Mouse (Mus musculus) adrenal gland, postnatal 14 days (tissue): ENCODE measurements around the gene Slc38a7. TPM values are rescaled to one million over a fixed set of nuclear protein-coding genes. Genes with fewer than 3 reads are reported as not detected.
A peak's percentile ranks its signal among the peaks of the same experiment; 100 is the strongest.
"Not testable (repeated sequence)": the region's sequence is repeated elsewhere in the genome, so short reads cannot be mapped to it uniquely, and the experiment has no call there.

Experiments
- DNase-seq: peaks from one replicate; pipeline ENCODE4 v3.0.0; 2021; ENCODE audit warnings: mixed read lengths
- total RNA-seq: library from RNA; stranded (reverse); gene quantifications from 2 replicates; pipeline ENCODE4 v1.2.3, GENCODE M21; 2021

Gene Slc38a7
- total RNA-seq, 1 experiment from 2014 or later, result 13.3 TPM

- no peak for DNase-seq
These were observed 3.0 kb downstream of the Slc38a7 start for GRCm38 (mm10) chr8:95850326-95850725.

DNA sequence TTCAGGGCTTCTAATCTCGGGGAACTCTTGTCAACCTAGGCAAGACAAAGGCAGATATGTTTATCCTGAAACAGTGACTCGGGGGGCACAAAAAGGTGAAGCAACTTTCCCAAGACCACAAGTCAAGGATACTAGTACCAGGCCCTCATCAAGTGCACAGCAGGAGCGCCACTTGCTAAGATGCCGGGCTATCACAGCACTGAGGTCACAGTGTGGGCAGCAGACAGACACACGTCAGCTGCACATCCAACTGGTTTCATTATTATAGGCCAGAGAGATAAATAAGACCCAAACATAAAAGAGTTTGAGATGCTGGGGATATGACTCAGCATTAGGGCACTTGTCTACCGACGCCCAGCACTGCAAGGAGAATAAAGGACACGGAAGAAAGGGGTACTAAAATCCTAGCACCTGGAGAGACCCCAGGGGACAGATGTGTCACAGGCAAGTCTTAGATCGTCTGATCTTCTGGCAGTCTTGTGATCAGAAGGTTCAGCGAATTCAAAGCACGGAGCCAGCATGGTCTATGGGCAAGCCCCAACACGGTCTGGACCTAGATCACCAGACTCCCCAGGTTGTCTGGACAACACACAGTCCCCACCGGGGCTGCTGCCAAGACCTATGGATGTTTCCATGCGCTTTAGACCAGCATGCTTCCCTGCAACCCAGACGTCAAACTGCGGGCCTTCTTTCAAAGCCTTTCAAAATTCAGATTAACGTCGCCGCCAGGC is 4.4 kb downstream of the Slc38a7 start:
- DNase-seq, result no peak

- DNase-seq, result no peak
These were observed 5.2 kb downstream of the Slc38a7 start for GRCm38 (mm10) chr8:95848061-95848551.

DNA sequence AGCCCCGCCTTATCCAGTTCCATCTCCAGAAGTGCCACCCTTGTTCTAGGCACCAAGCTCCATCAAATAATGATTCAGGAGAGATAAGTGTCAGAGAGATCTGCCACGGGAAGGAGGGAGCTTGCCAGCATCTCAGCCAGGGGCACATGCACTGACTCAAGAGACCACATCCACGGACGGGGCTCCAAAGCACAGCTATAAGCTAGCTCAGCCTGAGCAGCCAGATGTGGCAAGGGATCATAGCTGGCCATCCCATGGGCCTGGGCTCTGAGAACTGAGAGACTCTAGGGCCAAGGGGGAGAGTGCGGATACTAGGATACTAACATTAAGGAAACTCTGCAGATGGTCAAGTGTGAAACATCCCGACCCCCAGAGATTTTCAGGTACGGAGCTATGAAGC is 8.3 kb downstream of the Slc38a7 start:
- DNase-seq, result no peak

DNA sequence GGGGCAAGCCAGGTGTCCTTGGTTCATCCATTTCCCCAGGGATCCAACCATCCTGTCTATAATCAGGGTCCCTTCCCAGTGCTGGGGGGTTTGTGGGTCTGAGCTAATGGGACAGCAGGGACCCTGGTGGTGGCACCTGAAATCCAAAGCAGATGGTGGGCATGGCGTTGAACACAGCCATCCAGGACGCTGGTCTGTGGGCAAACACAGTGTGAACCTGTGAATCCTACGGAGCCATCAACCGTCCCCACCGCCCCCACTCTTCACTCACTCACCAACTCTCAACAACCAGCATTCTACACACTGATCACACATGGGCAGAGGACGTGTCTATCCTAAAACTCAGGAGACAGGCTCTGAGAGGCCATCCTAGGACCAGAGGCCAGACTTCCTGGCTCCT is 9.4 kb downstream of the Slc38a7 start:
- no peak for DNase-seq

GRCm38 (mm10) chr8:95841436-95841835 is 11.9 kb downstream of the Slc38a7 start:
- no peak for DNase-seq

- DNase-seq, result no peak
These were observed 14.1 kb downstream of the Slc38a7 start for GRCm38 (mm10) chr8:95839289-95839688.

- DNase-seq, result no peak
These were observed 16.1 kb downstream of the Slc38a7 start for GRCm38 (mm10) chr8:95837266-95837665.

DNA sequence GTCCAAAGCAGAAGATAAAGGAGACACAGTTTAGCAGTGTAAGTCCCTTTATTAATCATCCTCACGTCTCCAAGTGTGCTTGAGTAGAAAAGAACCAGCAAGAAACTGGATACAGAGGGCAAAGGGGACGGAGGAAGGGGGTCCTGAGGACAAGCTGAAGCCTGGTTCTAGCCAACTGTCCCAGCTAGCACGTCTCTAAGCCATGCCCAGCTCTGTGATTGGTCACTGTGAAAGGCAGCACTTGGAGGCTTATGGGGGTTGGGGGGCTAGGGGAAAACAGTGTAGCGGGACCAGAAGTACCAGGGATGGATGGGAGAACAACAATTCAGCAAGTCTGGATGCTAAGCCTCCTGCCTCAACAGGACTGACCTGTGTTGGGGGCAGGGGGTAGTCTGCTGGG is 17.4 kb downstream of the Slc38a7 start:
- DNase-seq, result no peak

GRCm38 (mm10) chr8:95833435-95833984 is 19.8 kb downstream of the Slc38a7 start:
- DNase-seq, result no peak

DNA sequence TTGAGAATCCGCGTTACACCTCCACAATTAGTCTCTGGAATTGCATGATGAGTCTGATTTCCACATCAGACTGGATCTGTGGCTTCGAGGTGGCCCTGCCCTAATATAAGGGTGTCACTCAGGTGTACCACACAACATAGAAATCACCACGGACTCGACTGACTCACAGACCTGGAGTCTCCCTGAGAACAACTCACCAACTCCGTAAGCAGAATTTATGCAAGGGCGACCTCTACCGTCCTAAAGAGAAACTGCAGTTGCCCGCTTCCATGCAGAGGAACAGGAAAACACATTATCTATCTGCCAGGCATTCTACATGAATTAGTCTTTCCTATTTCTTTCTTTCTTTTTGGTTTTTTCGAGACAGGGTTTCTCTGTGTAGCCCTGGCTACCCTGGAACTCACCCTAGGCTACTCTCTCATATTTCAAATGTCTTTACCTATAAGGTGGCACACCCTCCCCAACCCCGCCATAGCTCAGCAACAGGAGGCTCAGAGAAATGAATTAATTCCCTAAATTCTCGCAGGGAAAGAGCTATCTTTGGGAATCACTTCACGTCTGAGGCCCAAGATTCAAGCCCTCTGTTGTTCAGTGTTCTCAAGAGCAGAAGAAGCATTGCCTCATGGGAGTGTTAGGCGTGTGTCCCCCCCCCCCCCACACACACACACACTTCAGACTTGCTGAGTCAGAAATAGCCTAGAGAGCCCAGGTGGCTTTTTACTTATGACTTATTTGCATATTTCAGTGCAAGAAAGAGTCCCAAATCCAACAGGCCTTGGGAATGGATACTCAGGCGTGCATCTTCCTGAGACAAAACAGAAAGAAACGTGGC is 20.5 kb downstream of the Slc38a7 start:
- DNase-seq, result peak; percentile 87

DNA sequence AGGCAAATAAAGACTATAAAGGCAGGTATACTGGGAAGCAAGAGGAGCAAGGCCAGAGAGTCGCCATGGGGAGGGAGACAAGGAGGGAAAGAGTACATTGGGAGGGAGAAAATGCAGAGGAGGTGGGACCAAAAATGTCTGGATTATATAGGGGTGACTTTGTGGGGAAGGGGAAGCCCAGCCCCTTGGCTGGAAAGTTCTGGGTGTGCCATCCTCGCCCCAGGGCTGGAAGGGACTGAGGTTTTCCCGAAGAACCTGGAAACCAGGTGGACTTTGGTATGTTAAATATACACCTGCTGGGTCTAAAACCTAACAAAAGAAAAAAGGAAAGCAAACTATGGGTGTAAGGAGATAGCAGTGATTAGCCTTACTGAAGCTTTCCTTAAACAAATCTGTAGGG is 23.2 kb downstream of the Slc38a7 start:
- DNase-seq, result no peak

- DNase-seq, result not testable (repeated sequence)
These were observed 28.2 kb downstream of the Slc38a7 start, which contains the start of gene Sap18b for GRCm38 (mm10) chr8:95825162-95825561. Gene Sap18b (plus strand): TSS chr8:95825346.

GRCm38 (mm10) chr8:95822699-95823098 is 30.6 kb downstream of the Slc38a7 start:
- no peak for DNase-seq

GRCm38 (mm10) chr8:95822096-95822495 is 31.2 kb downstream of the Slc38a7 start:
- DNase-seq, result no peak

GRCm38 (mm10) chr8:95821266-95821665 is 32.1 kb downstream of the Slc38a7 start:
- no peak for DNase-seq

DNA sequence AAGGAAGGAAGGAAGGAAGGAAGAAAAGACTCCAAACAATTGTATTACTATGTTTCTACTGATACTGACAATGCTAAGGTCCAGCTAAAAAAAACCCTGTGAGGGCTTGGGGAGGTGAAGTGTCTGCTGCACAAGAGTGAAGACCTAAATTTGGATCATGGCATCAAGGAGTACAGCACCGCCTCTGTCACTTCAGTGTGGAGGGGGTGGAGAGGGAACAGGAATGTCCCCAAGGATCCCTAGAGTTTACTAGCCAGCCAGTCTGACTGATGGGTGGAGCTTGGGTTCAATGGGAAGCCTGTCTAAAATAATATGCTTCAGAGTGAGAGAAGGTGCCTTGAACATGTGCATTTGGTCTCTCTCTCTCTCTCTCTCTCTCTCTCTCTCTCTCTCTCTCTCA is 35.1 kb downstream of the Slc38a7 start:
- DNase-seq, result no peak

DNA sequence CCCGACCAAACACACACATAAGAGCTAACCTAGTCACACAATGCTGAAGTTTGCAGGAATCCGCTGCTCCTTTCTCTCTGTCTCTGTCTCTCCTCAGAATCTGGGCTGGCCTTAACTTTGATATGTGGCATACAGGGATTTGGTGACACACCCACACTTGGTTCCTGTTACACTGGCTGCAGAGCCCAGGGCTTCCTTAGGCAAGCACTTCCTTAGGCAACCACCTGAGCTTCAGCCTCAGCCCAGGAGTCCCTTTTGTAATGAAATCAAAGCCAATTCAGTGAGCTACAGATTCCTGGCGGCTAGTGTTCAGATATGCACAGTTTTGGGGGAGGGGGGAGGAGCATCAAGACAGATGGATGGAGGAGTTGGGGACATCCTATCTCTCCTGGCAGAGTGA is 35.7 kb downstream of the Slc38a7 start:
- no peak for DNase-seq

DNA sequence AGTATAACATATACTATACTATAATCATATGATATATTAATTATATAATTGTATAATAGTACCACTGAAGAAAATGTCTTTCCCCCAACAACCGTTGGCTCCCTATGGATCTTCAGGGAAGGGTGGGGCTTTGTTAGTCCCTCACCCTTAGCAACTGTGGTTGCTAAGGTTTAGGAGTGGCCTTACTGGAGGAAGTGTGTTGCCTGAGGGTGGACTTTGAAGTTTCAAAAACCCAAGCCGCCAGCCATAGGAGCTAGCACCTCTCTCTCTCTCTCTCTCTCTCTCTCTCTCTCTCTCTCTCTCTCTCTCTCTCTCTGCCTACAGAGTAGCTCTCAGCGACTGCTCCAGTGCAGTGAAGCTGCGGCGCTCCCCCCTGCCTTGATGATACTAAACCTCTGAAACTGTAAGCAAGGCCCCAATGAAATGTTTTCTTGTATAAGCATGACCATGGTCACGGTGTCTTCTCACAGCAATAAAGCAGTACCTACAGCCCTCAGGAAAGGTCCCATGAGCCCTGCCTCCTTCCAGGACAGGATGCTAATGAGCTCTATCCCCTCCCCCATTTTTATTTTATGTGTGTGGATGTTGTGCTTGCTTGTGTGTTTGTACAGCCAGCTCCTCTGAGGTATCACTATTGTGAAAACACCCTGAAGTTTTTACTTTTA is 37.2 kb downstream of the Slc38a7 start:
- DNase-seq, result no peak

- no peak for DNase-seq
These were observed 43.2 kb downstream of the Slc38a7 start for GRCm38 (mm10) chr8:95810184-95810591.

- no peak for DNase-seq
These were observed 44.2 kb downstream of the Slc38a7 start for GRCm38 (mm10) chr8:95809116-95809515.

GRCm38 (mm10) chr8:95808631-95809030 is 44.7 kb downstream of the Slc38a7 start:
- DNase-seq, result no peak
